Mouse (Mus musculus) lung, embryonic 15.5 days (tissue): Measurements from ENCODE around the gene Hpn. TPM values are rescaled to one million over a fixed set of nuclear protein-coding genes. Genes with fewer than 3 reads are reported as not detected.

Experiments used
- ATAC-seq: fragments of 200-750 bp; cut with Nextera tagmentation; 2 replicates; pipeline ENCODE4 v1.8.0; 2017; ENCODE audit warnings: moderate number of reproducible peaks, borderline replicate concordance; ENCODE audit not compliant: low FRiP score, low TSS enrichment; ENCODE audit errors: extremely low read depth
- H3K27ac ChIP-seq: fragments of 300-500 bp; sonication (generic); 2 replicates; pipeline ENCODE4 v1.5.1; 2015; ENCODE audit warnings: moderate library complexity, mild to moderate bottlenecking, inconsistent platforms
- H3K27me3 ChIP-seq: fragments of 300-500 bp; sonication (generic); 2 replicates; pipeline ENCODE4 v1.6.1; 2015; ENCODE audit warnings: inconsistent platforms
- H3K36me3 ChIP-seq: fragments of 300-500 bp; sonication (generic); 2 replicates; pipeline ENCODE4 v1.6.1; 2015; ENCODE audit warnings: inconsistent platforms
- H3K4me1 ChIP-seq: fragments of 300-500 bp; sonication (generic); 2 replicates; pipeline ENCODE4 v1.6.1; 2015; ENCODE audit warnings: inconsistent platforms
- H3K4me2 ChIP-seq: fragments of 300-500 bp; sonication (generic); 2 replicates; pipeline ENCODE4 v1.6.1; 2015; ENCODE audit warnings: inconsistent platforms, mild to moderate bottlenecking, moderate library complexity
- H3K4me3 ChIP-seq: fragments of 300-500 bp; sonication (generic); 2 replicates; pipeline ENCODE4 v1.5.1; 2015; ENCODE audit warnings: mild to moderate bottlenecking, inconsistent platforms
- H3K9ac ChIP-seq: fragments of 300-500 bp; sonication (generic); 2 replicates; pipeline ENCODE4 v1.6.1; 2015; ENCODE audit warnings: inconsistent platforms
- H3K9me3 ChIP-seq: fragments of 300-500 bp; sonication (generic); 2 replicates; pipeline ENCODE4 v1.6.1; 2016; ENCODE audit warnings: inconsistent platforms
- WGBS: fragments of 180-500 bp; shearing (Covaris S2); methylation state at CpG from one replicate; pipeline ENCODE4 v1.1.7; 2015; 5-methylcytosine and 5-hydroxymethylcytosine counted together
- polyA plus RNA-seq: library from polyadenylated mRNA; unstranded; fragments of >200 nt; fragmentation: Nextera tagmentation; extraction: Ambion mirVana; gene quantifications from 2 replicates; pipeline ENCODE4 v1.2.1, GENCODE M21; 2015

The Hpn gene
- polyA plus RNA-seq, 1 experiment from 2014 or later = 16.7 TPM

- Histone ChIP-seq H3K4me2 (no peak overlapping the region), H3K9me3 (no peaks in the 10 kb centered on the region), H3K4me1 (peaks cover 21% of the 10 kb centered on the region), H3K9ac (no peak overlapping the region), H3K27me3 (no peaks in the 10 kb centered on the region), H3K36me3 (no peaks in the 10 kb centered on the region), H3K27ac (no peak overlapping the region), H3K4me3 (no peak overlapping the region)
- no peak for ATAC-seq
- WGBS = 87% methylated on average over 9 of the region's 9 CpGs
Observed at GRCm38 (mm10) chr7:31086175-31086755, 28.8 kb downstream of the Hpn start.

DNA sequence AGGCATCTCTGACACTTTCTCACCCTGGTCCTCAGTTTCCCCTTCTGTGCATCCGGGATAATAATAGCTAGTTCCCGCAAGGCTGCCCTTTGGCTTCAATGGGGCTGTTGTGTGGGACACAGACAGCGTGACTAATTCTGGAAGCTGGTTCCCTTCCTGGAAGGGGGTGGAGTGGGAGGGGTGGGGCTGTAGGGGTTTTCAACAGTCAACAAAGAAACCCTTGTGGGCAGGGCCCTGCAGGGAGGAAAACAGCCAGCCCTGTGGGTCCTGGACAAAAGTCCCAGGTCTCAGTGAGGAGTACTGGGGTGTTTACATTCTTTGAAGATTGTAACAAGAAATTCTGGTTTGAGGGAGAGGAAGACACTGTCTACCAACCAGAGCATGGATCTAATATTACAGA is 29.9 kb downstream of the Hpn start:
- 52% methylated on average over 3 of the region's 3 CpGs for WGBS

GRCm38 (mm10) chr7:31084140-31084539 is 30.9 kb downstream of the Hpn start:
- Histone ChIP-seq H3K4me3 (no peak overlapping the region), H3K9ac (no peak overlapping the region), H3K4me1 (peaks cover 21% of the 10 kb centered on the region), H3K36me3 (no peaks in the 10 kb centered on the region), H3K27me3 (no peaks in the 10 kb centered on the region), H3K27ac (peak overlapping the region; percentile 32), H3K9me3 (no peaks in the 10 kb centered on the region), H3K4me2 (no peak overlapping the region)
- 40% methylated on average over 9 of the region's 9 CpGs for WGBS
- no peak for ATAC-seq

More for the DNA sequence above, 29.9 kb downstream of the Hpn start:
- ATAC-seq = no peak
- H3K9me3 ChIP-seq = no peaks in the 10 kb centered on the region
- no peak overlapping the region for H3K4me3 ChIP-seq
- no peaks in the 10 kb centered on the region for H3K36me3 ChIP-seq
- H3K27ac ChIP-seq = 0 out of 2 replicates have a peak overlapping the region, but pooled peaks have one; percentile 2
- H3K27me3 ChIP-seq = no peaks in the 10 kb centered on the region
- peaks cover 21% of the 10 kb centered on the region for H3K4me1 ChIP-seq
- H3K9ac ChIP-seq = no peak overlapping the region
- H3K4me2 ChIP-seq = no peak overlapping the region

DNA sequence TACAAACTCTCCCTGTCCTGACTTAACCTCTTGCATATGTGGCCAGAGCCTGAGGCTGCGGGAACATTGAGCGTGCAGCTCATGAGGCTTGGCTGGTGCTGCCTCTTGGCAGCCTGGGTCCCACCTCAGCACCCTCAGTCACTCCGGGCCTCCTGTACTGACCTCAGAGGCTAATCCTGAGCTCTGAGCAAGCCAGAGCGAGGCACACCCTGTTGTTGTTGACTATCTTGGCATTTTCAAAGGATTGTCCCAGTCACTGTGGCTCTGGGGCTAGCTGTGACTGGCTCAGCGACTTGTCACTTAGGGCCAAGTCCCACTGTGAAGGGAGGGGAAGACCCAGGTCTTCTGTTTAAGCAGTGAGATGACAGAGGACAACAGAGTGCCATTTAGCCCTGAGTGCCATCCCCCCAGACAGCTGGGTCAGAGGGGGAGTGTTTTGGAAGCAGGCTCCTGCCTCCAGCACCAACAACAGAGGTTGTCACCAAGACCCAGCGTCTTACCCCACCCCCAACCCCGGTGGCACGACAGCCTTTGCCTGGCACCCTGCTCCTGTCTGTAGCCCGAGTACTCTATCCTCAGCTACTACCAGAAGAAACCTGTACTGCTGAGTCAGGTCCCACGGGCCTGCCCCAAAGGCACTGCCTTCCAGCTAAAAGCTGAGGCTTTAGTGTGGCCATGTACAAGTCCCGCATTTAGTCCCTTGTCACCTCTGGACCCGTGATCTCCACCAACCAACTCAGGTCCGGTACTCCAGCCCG is 32.1 kb downstream of the Hpn start:
- 64% methylated on average over 14 of the region's 14 CpGs for whole genome bisulfite sequencing
- H3K27me3 ChIP-seq = no peaks in the 10 kb centered on the region
- no peak for ATAC-seq
- H3K9me3 ChIP-seq = no peaks in the 10 kb centered on the region
- H3K4me3 ChIP-seq = no peak overlapping the region
- H3K36me3 ChIP-seq = no peaks in the 10 kb centered on the region
- no peak overlapping the region for H3K4me2 ChIP-seq
- H3K4me1 ChIP-seq = peaks cover 21% of the 10 kb centered on the region
- H3K9ac ChIP-seq = no peak overlapping the region
- H3K27ac ChIP-seq = no peak overlapping the region

DNA sequence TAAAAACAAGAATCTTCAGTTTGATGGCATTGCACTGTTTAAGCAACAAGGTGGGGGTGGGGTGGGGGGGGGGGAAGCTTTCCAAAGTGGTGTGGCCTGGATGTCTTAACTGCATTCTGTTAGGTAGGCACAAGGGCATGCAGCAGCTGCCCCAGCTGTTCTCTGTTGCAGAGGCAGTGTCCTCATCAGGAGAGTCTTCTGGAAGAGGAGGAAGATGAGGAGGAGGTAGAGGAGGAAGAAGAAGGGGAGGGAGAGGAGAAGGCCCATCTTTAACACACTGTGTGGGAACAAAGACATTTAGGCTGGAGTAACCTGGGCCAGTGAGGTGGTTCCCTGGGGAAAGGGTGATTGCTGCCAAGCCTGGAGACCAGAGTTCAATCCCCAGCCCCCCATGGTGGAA is 33.0 kb downstream of the Hpn start:
- H3K4me1 ChIP-seq = peaks cover 27% of the 10 kb centered on the region
- no peak overlapping the region for H3K27ac ChIP-seq
- no peaks in the 10 kb centered on the region for H3K27me3 ChIP-seq
- ATAC-seq = no peak
- H3K36me3 ChIP-seq = no peaks in the 10 kb centered on the region
- H3K9me3 ChIP-seq = no peaks in the 10 kb centered on the region
- H3K4me3 ChIP-seq = no peak overlapping the region
- no peak overlapping the region for H3K9ac ChIP-seq
- no peak overlapping the region for H3K4me2 ChIP-seq

- Histone ChIP-seq H3K4me3 (no peak overlapping the region), H3K9me3 (no peaks in the 10 kb centered on the region), H3K36me3 (no peaks in the 10 kb centered on the region), H3K27ac (no peak overlapping the region), H3K4me2 (no peak overlapping the region), H3K9ac (no peak overlapping the region), H3K27me3 (no peaks in the 10 kb centered on the region), H3K4me1 (peaks cover 32% of the 10 kb centered on the region)
- ATAC-seq = no peak
- 41% methylated on average over 1 of the region's 1 CpGs for WGBS
Observed at GRCm38 (mm10) chr7:31081106-31081505, 34.0 kb downstream of the Hpn start.

- Histone ChIP-seq H3K4me3 (no peak overlapping the region), H3K36me3 (no peaks in the 10 kb centered on the region), H3K4me2 (no peak overlapping the region), H3K4me1 (peaks cover 30% of the 10 kb centered on the region), H3K27ac (no peak overlapping the region), H3K9ac (no peak overlapping the region), H3K9me3 (no peaks in the 10 kb centered on the region), H3K27me3 (no peaks in the 10 kb centered on the region)
- no peak for ATAC-seq
- WGBS = 53% methylated on average over 3 of the region's 3 CpGs
Observed at GRCm38 (mm10) chr7:31080611-31081010, 34.5 kb downstream of the Hpn start.

- H3K4me2 ChIP-seq = no peak overlapping the region
- H3K9ac ChIP-seq = no peak overlapping the region
- no peak for ATAC-seq
- no peak overlapping the region for H3K27ac ChIP-seq
- no peaks in the 10 kb centered on the region for H3K36me3 ChIP-seq
- WGBS = 86% methylated on average over 8 of the region's 8 CpGs
- no peaks in the 10 kb centered on the region for H3K27me3 ChIP-seq
- no peaks in the 10 kb centered on the region for H3K9me3 ChIP-seq
- H3K4me1 ChIP-seq = peaks cover 21% of the 10 kb centered on the region
- no peak overlapping the region for H3K4me3 ChIP-seq
Observed at GRCm38 (mm10) chr7:31079670-31080069, 35.4 kb downstream of the Hpn start.

DNA sequence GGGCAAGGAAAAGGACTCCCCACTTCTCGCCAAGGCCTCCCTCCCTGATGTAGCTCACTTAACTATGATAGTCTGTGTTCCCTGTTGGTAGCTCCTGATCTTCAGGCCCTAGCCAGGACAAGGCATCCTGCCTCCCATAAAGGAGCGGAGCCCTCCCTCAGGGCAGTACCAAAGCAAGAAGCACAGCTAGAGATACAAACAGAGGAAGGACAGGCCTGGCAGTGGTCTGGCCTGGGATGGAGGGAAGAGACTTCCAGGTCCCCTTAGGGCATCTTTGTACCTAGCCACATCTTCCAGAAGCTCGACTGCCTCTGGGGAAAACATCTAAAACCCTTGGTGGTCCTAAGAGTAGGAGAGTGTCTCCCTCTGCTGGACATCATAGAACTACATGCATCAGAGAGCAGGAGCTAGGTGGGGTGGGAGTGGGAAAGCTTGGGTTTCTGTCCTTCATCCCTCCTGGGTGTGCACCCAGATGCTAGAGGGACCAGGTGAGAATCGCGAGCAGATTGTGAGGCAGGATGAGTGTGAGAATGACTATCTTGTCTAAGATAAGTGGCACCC is 37.1 kb downstream of the Hpn start:
- no peak overlapping the region for H3K4me3 ChIP-seq
- H3K4me2 ChIP-seq = no peak overlapping the region
- H3K4me1 ChIP-seq = peaks cover 22% of the 10 kb centered on the region
- H3K27me3 ChIP-seq = no peaks in the 10 kb centered on the region
- no peaks in the 10 kb centered on the region for H3K36me3 ChIP-seq
- no peak overlapping the region for H3K27ac ChIP-seq
- H3K9me3 ChIP-seq = no peaks in the 10 kb centered on the region
- 34% methylated on average over 5 of the region's 5 CpGs for WGBS
- no peak overlapping the region for H3K9ac ChIP-seq
- 0 out of 2 replicates have a peak, but pooled peaks have one; percentile 19 for ATAC-seq

GRCm38 (mm10) chr7:31077470-31077869 is 37.6 kb downstream of the Hpn start:
- H3K9ac ChIP-seq = no peak overlapping the region
- no peaks in the 10 kb centered on the region for H3K27me3 ChIP-seq
- H3K36me3 ChIP-seq = no peaks in the 10 kb centered on the region
- peaks cover 25% of the 10 kb centered on the region for H3K4me1 ChIP-seq
- no peak for ATAC-seq
- WGBS = 45% methylated on average over 6 of the region's 6 CpGs
- no peak overlapping the region for H3K27ac ChIP-seq
- H3K9me3 ChIP-seq = no peaks in the 10 kb centered on the region
- H3K4me2 ChIP-seq = no peak overlapping the region
- H3K4me3 ChIP-seq = no peak overlapping the region

DNA sequence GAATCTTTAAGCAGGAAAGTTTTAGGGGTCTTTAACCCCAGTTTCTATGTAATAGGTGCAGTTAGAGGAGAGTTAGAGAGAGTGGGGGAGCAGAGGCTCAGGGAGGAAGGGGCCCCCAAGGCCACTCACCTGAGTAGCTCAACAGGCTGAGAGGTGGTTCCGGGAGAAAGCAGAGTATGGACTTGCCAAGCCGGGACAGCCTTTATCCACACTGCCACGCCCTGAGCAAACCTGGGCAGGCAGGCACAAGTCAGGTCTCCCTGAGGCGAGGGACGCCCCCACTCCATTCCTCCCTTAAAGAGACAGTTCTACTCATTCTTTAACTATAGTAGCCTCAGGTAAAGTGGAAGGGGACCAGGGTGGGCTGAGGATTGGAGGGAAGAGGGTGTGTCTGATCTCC is 38.6 kb downstream of the Hpn start, which contains the start of gene Fxyd3:
Gene Fxyd3 (minus strand): TSS at position 213 of the 400 bp plus-strand sequence.
- ATAC-seq = peak; percentile 56; the same call in 1 of the 2 replicates
- H3K4me2 ChIP-seq = peak within 1 kb of the TSS; percentile 26

DNA sequence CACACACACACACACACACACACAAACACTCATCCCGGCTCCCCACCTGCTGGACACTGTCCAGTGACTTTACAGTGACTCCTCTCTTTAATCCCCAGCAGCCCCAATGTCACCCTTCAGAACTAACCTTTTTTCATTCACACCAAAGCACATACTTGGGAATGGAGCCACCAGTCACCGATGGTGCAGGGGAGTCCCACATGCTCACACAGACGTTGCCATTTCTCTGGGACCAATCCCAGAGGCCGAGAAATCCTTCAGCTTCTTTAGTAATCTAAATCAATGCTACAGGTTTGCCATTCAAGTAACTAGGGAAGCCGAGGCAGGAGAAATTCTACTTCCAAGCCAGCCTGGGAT is 40.4 kb downstream of the Hpn start:
- no peak overlapping the region for H3K4me3 ChIP-seq
- H3K27ac ChIP-seq = peak overlapping the region; percentile 36; the same call in 1 of the 2 replicates
- no peaks in the 10 kb centered on the region for H3K36me3 ChIP-seq
- 59% methylated on average over 5 of the region's 5 CpGs for WGBS
- H3K4me1 ChIP-seq = peaks cover 30% of the 10 kb centered on the region
- no peak for ATAC-seq
- no peak overlapping the region for H3K9ac ChIP-seq
- H3K9me3 ChIP-seq = no peaks in the 10 kb centered on the region
- H3K27me3 ChIP-seq = no peaks in the 10 kb centered on the region
- no peak overlapping the region for H3K4me2 ChIP-seq

More for the DNA sequence above, 38.6 kb downstream of the Hpn start, which contains the start of gene Fxyd3:
- H3K9me3 ChIP-seq = no peaks in the 10 kb centered on the region
- 34% methylated on average over 5 of the region's 5 CpGs for WGBS
- H3K27me3 ChIP-seq = no peaks in the 10 kb centered on the region
- peak within 1 kb of the TSS; percentile 31; the same call in 1 of the 2 replicates for H3K9ac ChIP-seq
- H3K4me1 ChIP-seq = peaks cover 30% of the 10 kb centered on the region
- H3K36me3 ChIP-seq = no peaks in the 10 kb centered on the region
- H3K27ac ChIP-seq = peak within 1 kb of the TSS; percentile 2; the same call in 1 of the 2 replicates
- peak within 1 kb of the TSS; percentile 20 for H3K4me3 ChIP-seq
